Mouse (Mus musculus): ENCODE measurements at regions not wholly inside any gene's neighbourhood (a gene's known extent, or its start where the extent isn't known, plus 50 kb on each side); places are given as distances from the start of the nearest gene placed in this dataset.

GRCm38 (mm10) chr19:54557984-54558383 lies 514.0 kb downstream of the Adra2a start:
- TF ChIP-seq CTCF (IDR thresholded peaks at IDR 0.05; ENCODE audit: borderline replicate concordance, insufficient read depth, low read depth, low read length) (no peak), POLR2A (IDR thresholded peaks at IDR 0.05; ENCODE audit: borderline replicate concordance, insufficient read depth, low read length) (no peak)

All from cerebellum, adult 2 months (tissue).